Mouse (Mus musculus) myocyte (in vitro differentiated cells): ENCODE data around the gene Gm49354. TPM values are rescaled to one million over a fixed set of nuclear protein-coding genes. Genes with fewer than 3 reads are reported as not detected.
"Not testable (repeated sequence)": the region's sequence is repeated elsewhere in the genome, so short reads cannot be mapped to it uniquely, and the experiment has no call there.

Experiments used
- H3K27me3 ChIP-seq: one replicate; pipeline ENCODE4 v1.6.1; 2011; ENCODE audit not compliant: control insufficient read depth, insufficient read depth, insufficient read length
- H3K36me3 ChIP-seq: one replicate; pipeline ENCODE4 v1.6.1; 2011; ENCODE audit not compliant: control insufficient read depth, insufficient read depth
- H3K4me2 ChIP-seq: one replicate; pipeline ENCODE4 v1.6.1; 2011; ENCODE audit warnings: low read depth, control low read depth
- H3K4me3 ChIP-seq: one replicate; pipeline ENCODE4 v1.5.1; 2011; ENCODE audit warnings: mild to moderate bottlenecking, control low read depth, moderate library complexity
- H3K79me2 ChIP-seq: one replicate; pipeline ENCODE4 v1.6.1; 2011; ENCODE audit not compliant: control insufficient read depth, insufficient read depth
- H3ac ChIP-seq: one replicate; pipeline ENCODE4 v1.6.1; 2011; ENCODE audit not compliant: control insufficient read depth, insufficient read length
- CEBPB ChIP-seq: IDR thresholded peaks from 2 replicates; pipeline ENCODE4 v1.6.1; 2011; ENCODE audit warnings: mild to moderate bottlenecking, moderate library complexity; ENCODE audit not compliant: poor library complexity, insufficient read depth, severe bottlenecking
- E2F4 ChIP-seq: IDR thresholded peaks from one replicate; pipeline ENCODE4 v1.6.1; 2011; ENCODE audit warnings: mild to moderate bottlenecking, control low read depth, moderate library complexity; ENCODE audit not compliant: insufficient read depth
- MAX ChIP-seq: IDR thresholded peaks from one replicate; pipeline ENCODE4 v1.6.1; 2011; ENCODE audit warnings: low read depth, mild to moderate bottlenecking, control low read depth
- MYOD1 ChIP-seq, 3 experiments: IDR thresholded peaks; one replicate each; pipeline ENCODE4 v1.6.1; 2011; ENCODE audit warnings: control low read depth in 2 of 3, low read depth in 2 of 3, mild to moderate bottlenecking in 2 of 3, moderate library complexity in 1 of 3; ENCODE audit not compliant: insufficient read length in 2 of 3, control insufficient read depth in 1 of 3
- MYOG ChIP-seq, 3 experiments: IDR thresholded peaks; one replicate each; pipeline ENCODE4 v1.6.1; 2011; ENCODE audit warnings: control low read depth in 2 of 3, low read depth in 2 of 3, mild to moderate bottlenecking in 2 of 3; ENCODE audit not compliant: insufficient read length in 2 of 3, control insufficient read depth in 1 of 3, insufficient read depth in 1 of 3
- POLR2A ChIP-seq: IDR thresholded peaks from one replicate; pipeline ENCODE4 v1.6.1; 2011; ENCODE audit warnings: low read depth, mild to moderate bottlenecking, control low read depth, moderate library complexity; ENCODE audit not compliant: insufficient read length
- POLR2AphosphoS2 ChIP-seq: IDR thresholded peaks from one replicate; pipeline ENCODE4 v1.6.1; 2011; ENCODE audit warnings: low read depth, control low read depth; ENCODE audit not compliant: insufficient read length
- REST ChIP-seq: IDR thresholded peaks from one replicate; pipeline ENCODE4 v1.6.1; 2011; ENCODE audit warnings: mild to moderate bottlenecking, control low read depth, moderate library complexity; ENCODE audit not compliant: insufficient read depth, insufficient read length
- SRF ChIP-seq: IDR thresholded peaks from one replicate; pipeline ENCODE4 v1.6.1; 2011; ENCODE audit warnings: low read depth; ENCODE audit not compliant: control insufficient read depth, insufficient read length
- TCF12 ChIP-seq: IDR thresholded peaks from one replicate; pipeline ENCODE4 v1.6.1; 2011; ENCODE audit warnings: mild to moderate bottlenecking, control low read depth; ENCODE audit not compliant: poor library complexity, insufficient read depth, severe bottlenecking
- TCF3 ChIP-seq: IDR thresholded peaks from one replicate; pipeline ENCODE4 v1.6.1; 2011; ENCODE audit warnings: low read depth, control low read depth; ENCODE audit not compliant: insufficient read length
- USF1 ChIP-seq: IDR thresholded peaks from one replicate; pipeline ENCODE4 v1.6.1; 2011; ENCODE audit warnings: low read depth, mild to moderate bottlenecking, control low read depth, moderate library complexity
- polyA plus RNA-seq: library from polyadenylated mRNA; unstranded; fragments of >200 nt; fragmentation: generic; extraction: Trizol; gene quantifications from one replicate; pipeline ENCODE4 v1.2.1, GENCODE M21; 2012; ENCODE audit warnings: missing spikeins

Gene Gm49354
- polyA plus RNA-seq, 1 experiment: not detected

DNA sequence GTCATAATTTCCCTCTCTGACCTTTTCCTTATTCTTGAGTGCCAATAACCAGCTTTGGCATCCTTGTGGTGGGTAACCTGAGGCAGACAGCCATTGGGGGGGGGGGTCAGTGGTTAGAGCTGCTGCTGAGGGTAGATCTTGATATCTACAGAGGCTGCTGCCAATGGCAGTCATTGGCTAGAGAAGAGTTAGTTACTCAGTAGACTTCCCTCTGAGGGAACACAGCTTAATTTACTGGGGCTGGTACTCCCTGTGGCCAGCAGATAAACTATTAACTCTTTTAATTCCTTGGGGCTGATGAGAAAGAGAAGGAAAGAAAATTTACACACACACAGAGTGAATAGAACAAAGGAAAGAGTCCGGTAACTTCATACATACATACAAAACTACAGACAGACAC is 62.6 kb downstream of the Gm49354 start:
- Histone ChIP-seq H3K36me3 (no peaks in the 10 kb centered on the region), H3K4me2 (no peak overlapping the region), H3ac (no peak overlapping the region), H3K4me3 (no peak overlapping the region), H3K27me3 (peaks cover 53% of the 10 kb centered on the region), H3K79me2 (no peaks in the 10 kb centered on the region)
- TF ChIP-seq SRF (no peak), TCF3 (no peak), USF1 (no peak), POLR2A (no peak), E2F4 (no peak), REST (no peak), MYOD1 (IDR thresholded peaks at IDR 0.05; ENCODE audit: control insufficient read depth in 1 of 3, insufficient read length in 2 of 3, low read depth in 2 of 3) (no peak), POLR2AphosphoS2 (no peak), MAX (no peak), TCF12 (no peak), MYOG (IDR thresholded peaks at IDR 0.05; ENCODE audit: control insufficient read depth in 1 of 3, insufficient read depth in 1 of 3, insufficient read length in 2 of 3, low read depth in 2 of 3) (no peak), CEBPB (no peak)

DNA sequence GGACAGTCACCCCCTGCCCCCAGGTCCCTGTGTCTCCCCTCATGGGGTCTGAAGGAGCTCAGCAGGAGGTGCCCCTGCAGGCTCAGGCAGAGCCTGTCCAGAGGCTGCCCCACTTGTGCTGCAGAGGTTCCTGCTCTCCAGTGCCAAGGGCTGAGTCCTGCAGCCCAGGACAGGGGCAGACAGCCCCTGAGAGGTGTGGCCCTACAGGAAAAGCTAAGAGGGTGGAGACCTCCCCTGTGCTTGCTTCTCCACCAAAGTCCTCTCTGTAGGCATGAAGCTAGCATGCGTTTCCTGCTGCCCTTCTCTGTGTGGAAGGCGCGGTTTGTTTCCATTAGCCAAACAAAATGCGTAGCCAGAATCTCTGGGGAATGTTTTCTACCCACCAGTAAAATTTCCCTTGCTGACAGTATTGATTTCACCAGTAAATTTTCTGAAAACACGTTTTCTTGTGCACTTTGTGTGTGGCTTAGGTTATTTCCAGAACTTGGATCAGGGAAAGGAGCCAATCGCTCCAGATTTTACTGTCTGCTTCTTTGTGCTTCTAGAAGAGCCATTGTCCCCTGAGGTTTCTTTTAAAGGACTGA is 63.1 kb downstream of the Gm49354 start:
- H3ac ChIP-seq, H3K4me2 ChIP-seq, H3K79me2 ChIP-seq, H3K4me3 ChIP-seq, H3K36me3 ChIP-seq: not testable (repeated sequence)
- peaks cover 51% of the 10 kb centered on the region for H3K27me3 ChIP-seq

DNA sequence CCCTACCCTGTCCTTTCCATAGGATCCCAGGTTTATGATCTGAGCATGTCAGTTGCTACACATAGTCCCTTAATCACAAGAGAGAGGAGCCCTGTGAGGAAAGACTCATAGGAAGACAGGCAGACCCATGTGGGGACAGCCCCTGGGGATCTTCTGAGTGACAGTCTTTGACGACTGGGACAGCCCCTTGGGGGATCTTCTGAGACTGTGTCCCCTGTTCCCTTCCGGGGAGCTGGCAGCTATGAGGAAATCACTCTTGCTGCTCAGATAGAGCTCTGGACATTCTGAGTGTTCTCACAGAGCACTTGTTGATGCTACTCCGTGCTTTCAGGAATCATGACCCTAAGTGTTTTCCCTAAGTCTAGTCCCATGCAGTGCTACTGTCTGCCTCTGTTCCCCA is 68.3 kb downstream of the Gm49354 start:
- Histone ChIP-seq H3K4me3 (no peak overlapping the region), H3ac (no peak overlapping the region)

DNA sequence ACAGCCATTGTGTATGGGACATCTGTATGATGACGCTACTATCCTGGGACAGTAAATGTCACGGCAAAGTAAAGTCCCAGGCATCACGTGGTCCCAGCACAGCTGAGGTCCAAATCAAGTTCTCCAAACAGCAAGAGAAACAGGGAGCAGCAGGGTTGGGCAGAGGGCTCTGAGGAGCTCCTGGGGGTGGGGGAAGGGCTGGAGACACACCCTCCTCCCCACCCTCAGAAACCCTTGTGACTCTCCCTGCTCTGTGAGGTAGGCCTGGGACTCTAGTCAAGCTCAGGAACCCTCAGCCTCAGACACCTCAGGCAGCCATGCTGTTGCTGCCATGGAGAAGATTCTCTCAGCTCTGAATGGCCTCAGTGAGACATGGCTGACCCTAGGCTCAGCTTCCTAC is 70.1 kb downstream of the Gm49354 start, which contains the start of gene Spata31d1b:
Spata31d1b (plus strand) TSS at position 301 of the 400 bp plus-strand sequence.
- H3K4me3 ChIP-seq, H3ac ChIP-seq, H3K36me3 ChIP-seq, H3K4me2 ChIP-seq, H3K79me2 ChIP-seq: not testable (repeated sequence)
- H3K27me3 ChIP-seq: peaks cover 40% of the 10 kb centered on the region

More for the DNA sequence above, 68.3 kb downstream of the Gm49354 start:
- TF ChIP-seq E2F4 (no peak), TCF12 (no peak), POLR2A (no peak), USF1 (no peak)
- Histone ChIP-seq H3K36me3 (no peaks in the 10 kb centered on the region), H3K27me3 (peaks cover 44% of the 10 kb centered on the region), H3K79me2 (no peaks in the 10 kb centered on the region), H3K4me2 (no peak overlapping the region)

DNA sequence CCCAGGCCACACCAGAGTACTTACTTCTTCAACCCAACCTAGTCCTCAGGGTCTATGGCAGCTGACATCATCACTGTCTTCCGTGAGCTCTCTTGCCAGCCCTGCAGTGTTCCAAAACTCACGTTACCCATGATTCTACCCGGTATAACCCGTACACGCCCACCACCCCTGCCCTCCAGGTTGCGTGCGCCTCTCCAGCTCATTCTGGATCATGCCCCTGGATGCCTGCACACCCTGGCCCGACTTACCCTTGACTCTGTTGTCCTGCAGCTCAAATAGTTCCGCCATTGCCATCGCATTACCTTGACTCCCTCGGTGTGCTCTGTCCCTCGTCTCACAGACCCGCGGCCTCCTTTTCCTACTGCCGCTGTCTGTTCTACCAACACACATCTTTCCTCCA is 71.8 kb downstream of the Gm49354 start, which contains the start of gene Spata31d1a:
Spata31d1a (minus strand) TSS at position 101 of the 400 bp plus-strand sequence.
- Histone ChIP-seq H3K4me2 (no peak within 1 kb of the TSS), H3K79me2 (no peaks in the 10 kb centered on the region), H3K4me3 (no peak within 1 kb of the TSS), H3K27me3 (peaks cover 29% of the 10 kb centered on the region), H3ac (no peak within 1 kb of the TSS), H3K36me3 (no peaks in the 10 kb centered on the region)
- TF ChIP-seq MYOG (IDR thresholded peaks at IDR 0.05; ENCODE audit: control insufficient read depth in 1 of 3, insufficient read depth in 1 of 3, insufficient read length in 2 of 3, low read depth in 2 of 3) (no peak), POLR2AphosphoS2 (no peak)

Other genes with a start within 250 kb of the Gm49354 start
- gene Agtpbp1, start 197.0 kb downstream of the Gm49354 start, polyA plus RNA-seq: 10.1 TPM
- 32.3 TPM for gene Naa35, start 197.0 kb downstream of the Gm49354 start, polyA plus RNA-seq
- gene Golm1, start 106.4 kb downstream of the Gm49354 start, polyA plus RNA-seq: 4.8 TPM
- not detected for gene 4921517D22Rik, start 88.1 kb downstream of the Gm49354 start, polyA plus RNA-seq
- not detected for gene Spata31d1a, start 71.9 kb downstream of the Gm49354 start, polyA plus RNA-seq
- gene Spata31d1b, start 70.0 kb downstream of the Gm49354 start, polyA plus RNA-seq: not detected
- gene Spata31d1d, start 50.5 kb downstream of the Gm49354 start, polyA plus RNA-seq: not detected
- not detected for gene 1700014D04Rik, start 35.5 kb downstream of the Gm49354 start, polyA plus RNA-seq
- 58.8 TPM for gene Isca1, start 12.4 kb downstream of the Gm49354 start, polyA plus RNA-seq
- gene Tut7, start 40.9 kb upstream of the Gm49354 start, polyA plus RNA-seq: 17.8 TPM